Mouse (Mus musculus): Measurements from ENCODE around the gene Fgfr2.
A peak's percentile ranks its signal among the peaks of the same experiment; 100 is the strongest.

The Fgfr2 gene

GRCm38 (mm10) chr7:131609677-131610076, 1513.5 kb downstream of the Fgfr2 start:
- DNase-seq, result no peak

DNA sequence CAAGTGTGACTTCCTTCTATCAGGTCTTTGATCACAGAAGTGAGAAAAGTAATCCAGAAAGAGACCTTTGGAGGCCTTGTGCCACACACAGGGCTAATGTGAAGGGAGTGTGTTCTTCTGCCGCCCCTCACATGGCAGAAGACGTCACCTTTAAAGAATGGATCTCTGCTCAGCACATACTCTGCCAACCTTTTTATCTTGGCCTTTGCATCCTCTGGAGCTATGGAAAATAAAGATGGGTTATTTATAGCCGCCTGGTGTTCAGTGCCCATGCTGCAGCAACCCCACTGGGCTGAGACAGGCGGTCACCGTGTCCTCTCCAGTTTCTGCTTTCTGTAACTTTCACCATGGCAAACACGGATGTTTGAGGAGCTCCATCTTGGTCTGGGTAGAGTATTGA, 1515.1 kb downstream of the Fgfr2 start:
- DNase-seq, result no peak

GRCm38 (mm10) chr7:131605481-131605880, 1517.7 kb downstream of the Fgfr2 start:
- no peak for DNase-seq

GRCm38 (mm10) chr7:131604946-131605345, 1518.2 kb downstream of the Fgfr2 start:
- DNase-seq, result no peak

DNA sequence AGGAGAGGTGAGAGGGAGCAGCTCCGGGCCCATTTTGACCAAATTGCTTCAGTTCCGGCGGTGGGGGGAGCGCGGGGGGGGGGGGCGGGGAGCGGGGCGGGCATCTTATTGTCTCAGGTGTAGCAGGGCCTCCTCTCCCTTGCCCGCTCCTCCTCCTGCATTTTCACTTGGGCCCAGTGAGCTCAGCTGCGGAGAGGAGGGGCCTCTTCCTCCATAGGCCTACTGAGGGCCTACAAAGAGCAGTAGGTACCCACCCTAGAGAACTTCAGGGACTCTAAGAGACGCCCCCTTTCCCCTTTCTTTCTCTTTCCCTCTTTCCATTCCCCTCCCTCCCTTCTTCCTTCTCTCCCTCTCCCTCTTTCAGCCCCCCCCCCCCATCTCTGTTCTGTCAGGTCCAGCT, 1520.0 kb downstream of the Fgfr2 start:
- no peak for DNase-seq

- no peak for DNase-seq
These were observed 1521.0 kb downstream of the Fgfr2 start for GRCm38 (mm10) chr7:131602106-131602505.

DNA sequence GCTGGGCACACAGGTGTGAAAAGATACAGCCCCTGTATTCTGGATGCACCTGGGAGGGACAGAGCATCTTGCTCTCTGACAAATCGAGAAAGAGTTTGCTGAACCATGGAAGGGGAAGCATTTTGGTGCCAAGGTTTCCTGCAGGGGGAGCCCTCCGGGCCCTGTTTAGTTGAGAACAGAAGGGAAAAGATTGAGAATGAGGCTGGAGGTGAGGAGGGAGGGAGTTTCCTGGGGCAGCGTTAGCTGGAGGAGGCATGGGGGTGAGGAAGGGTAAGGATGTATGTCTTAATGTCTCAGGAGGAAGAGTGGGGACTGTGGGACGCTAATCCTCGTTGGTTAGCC, 1524.7 kb downstream of the Fgfr2 start:
- DNase-seq, result no peak

DNA sequence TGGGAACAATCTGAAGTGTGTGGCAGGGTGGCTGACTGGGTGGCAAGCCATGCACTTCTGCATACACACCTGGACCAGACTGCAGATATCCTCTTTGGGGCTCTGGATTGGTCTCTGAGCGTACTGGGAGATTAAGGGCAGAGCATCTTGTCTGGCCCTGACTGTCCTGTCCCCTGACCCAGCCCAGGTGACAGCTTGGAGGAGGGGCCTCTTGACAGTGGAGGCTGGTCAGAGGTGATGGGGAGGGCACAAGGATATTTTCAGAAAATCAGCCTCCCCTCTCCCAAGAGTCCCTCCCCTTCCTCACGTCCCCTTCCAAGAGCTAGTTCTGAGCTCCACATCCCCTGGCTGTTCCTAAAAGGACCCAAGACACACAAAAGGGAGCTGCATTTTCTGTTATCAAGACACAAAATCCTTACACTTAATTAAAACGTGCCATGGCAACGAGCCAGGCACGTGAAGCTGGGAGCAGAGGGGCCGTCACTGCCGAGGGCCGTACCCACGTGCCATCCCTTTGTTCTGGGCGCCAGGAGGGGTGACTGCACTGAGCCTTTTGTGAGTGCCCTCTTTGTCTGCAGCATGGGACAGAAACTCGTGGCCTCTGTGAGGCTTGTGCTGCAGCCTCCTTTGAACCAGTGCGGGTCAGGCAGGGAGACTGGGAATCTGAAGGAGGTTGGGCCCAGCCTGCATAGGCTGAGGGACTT, 1525.2 kb downstream of the Fgfr2 start:
- no peak for DNase-seq

- no peak for DNase-seq
These were observed 1537.6 kb downstream of the Fgfr2 start for GRCm38 (mm10) chr7:131585551-131585950.

DNA sequence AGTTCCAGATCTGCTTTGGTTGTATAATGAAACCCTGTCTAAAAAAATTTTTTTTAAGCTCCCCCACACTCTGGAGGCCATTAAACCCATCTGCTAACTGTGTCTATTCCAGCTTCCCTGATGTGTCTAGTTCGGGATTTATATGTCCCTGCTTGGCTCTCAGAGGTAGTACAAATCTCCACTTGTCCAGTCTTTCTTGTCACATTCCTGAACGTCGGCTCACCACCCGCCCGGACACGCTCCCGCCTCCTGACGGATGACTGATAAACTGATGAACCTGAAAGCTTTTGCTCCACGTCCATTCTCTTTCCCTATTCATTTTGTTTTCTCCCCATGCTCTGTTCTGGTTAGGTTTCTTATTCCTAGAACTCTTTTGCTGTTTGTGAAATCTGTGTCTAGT, 1541.0 kb downstream of the Fgfr2 start:
- DNase-seq, result no peak

- no peak for DNase-seq
These were observed 1547.9 kb downstream of the Fgfr2 start for GRCm38 (mm10) chr7:131575246-131575645.

GRCm38 (mm10) chr7:131560697-131561042, 1562.5 kb downstream of the Fgfr2 start:
- DNase-seq, result no peak

- peak; percentile 95 for DNase-seq
These were observed 1563.0 kb downstream of the Fgfr2 start, which contains the start of gene Bub3 for GRCm38 (mm10) chr7:131559986-131560696. TSS of gene Bub3 (plus strand) at chr7:131560222.

DNA sequence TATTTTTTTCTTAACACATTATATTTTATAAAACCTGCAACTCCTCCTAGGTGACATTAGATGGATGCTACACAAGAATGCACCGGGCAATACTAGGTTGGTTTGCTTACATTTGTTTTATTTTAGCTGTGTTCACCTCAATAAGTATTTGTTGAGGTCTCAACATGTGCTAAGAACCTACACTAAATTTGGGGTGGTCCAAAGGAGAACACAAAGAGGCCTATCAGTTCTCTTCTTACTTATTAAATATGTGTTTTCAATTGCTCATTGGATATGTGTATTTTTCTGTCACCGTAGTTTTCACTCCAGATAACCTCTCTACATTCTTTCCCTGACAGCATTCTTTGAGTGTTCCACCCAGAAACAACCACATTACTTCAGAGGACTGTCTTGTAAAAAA, 1565.4 kb downstream of the Fgfr2 start:
- no peak for DNase-seq

GRCm38 (mm10) chr7:131556541-131557271, 1566.4 kb downstream of the Fgfr2 start:
- DNase-seq, result no peak

- DNase-seq, result no peak
These were observed 1567.0 kb downstream of the Fgfr2 start for GRCm38 (mm10) chr7:131556116-131556515.

DNA sequence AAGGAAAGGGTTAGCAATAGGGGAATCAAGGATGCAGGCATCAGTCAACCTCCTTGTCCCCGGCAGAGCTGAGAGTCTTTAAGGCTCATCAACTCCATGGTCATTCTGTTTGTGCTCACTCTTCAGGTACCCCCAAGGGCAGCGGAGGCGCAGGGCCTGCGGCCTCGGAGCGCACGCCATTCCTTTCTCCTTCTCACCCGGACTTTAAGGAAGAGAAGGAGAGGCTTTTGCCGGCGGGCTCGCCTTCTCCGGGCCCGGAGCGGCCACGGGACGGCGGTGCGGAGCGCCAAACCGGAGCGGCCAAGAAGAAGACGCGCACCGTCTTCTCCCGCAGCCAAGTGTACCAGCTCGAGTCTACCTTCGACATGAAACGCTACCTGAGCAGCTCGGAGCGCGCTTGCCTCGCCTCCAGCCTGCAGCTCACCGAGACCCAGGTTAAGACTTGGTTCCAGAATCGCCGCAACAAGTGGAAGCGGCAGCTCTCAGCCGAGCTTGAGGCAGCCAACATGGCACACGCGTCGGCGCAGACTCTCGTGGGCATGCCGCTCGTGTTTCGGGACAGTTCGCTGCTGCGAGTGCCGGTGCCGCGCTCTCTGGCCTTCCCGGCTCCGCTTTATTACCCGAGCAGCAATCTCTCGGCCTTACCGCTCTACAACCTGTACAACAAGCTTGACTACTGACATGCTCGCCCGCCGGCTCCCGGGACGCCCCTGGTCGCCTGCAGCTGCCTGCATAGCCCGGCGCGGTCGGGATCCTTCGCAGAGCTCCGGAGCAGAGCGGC, 1567.7 kb downstream of the Fgfr2 start:
- no peak for DNase-seq

DNA sequence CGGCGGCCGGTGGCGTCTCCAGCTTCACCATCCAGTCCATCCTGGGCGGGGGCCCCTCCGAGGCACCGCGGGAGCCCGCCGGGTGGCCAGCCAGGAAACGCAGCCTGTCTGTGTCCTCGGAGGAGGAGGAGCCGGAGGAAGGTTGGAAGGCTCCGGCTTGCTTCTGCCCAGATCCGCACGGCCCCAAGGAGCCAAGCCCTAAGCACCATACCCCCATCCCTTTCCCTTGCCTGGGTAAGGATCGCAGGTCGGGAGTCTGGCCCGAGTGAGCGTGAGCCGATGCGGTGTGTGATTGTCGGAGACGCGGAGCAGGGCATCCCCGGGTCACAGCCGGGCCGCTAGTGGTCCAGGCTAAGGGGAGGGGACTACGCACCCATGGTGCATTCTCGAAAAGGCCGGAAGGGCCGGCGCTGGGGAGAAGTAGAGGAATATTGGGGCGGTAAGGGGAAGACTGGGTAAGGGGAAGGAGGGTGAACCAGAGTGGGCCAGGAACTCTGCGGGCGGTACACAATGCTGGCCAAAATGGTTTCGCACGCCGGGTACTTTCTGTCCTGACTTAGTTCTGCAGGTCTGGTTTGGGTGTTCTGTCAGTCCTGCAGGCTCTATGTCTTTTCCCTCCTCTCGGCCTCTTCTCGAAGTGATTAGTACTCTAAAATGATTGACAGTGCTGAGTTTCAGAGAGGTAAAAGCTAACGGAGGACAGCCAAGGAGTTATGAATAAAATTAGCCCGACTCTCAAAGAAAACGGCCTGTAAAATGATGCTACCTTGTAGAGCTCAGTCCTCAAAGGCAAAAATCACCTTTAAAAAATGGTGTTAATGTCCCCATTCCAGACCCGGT, 1568.6 kb downstream of the Fgfr2 start:
- no peak for DNase-seq

GRCm38 (mm10) chr7:131553771-131554175, 1569.4 kb downstream of the Fgfr2 start:
- DNase-seq, result peak; percentile 33

DNA sequence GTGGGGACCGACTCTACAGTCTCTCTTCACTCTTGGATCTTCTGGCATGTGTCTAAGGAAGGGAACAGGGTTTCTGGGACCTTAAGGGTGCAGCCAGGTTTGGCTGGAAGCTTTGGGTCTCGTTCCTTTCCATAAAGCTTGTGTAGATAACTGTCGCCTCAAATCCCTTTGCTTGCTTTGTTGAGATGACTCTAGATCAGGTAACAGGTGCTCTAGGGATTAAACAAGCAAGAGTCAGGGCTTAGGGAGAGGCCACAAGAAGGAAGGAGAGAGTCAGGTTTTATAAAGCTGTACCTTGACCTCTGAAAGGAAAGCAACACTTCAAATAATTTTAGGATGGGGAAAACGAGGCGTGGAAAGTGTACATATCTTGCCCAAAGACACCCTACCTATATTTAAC, 1570.4 kb downstream of the Fgfr2 start:
- DNase-seq, result no peak

GRCm38 (mm10) chr7:131551931-131552741, 1571.0 kb downstream of the Fgfr2 start:
- no peak for DNase-seq

All from kidney, adult 11 months (tissue).